In genomic region chr10:66923947-66924346, GRCm38 (mm10) we compare ENCODE assay signal across 19 mouse cellular contexts.
DNase-seq lines count a peak whose midpoint lies in the region; TF ChIP-seq lines count a peak whose summit lies in the region.
"Had no signal": no experiment of that assay in that cellular context is flagged by ENCODE, and none has a peak within 500 bp of the region (broad histone marks: within the 10 kb centered on the region; RNA-seq: fewer than 3 reads in every experiment).

No protein-coding gene starts in this region.

- TF ChIP-seq CTCF in testis, adult 2 months (IDR thresholded peaks at IDR 0.05; ENCODE audit: control insufficient read depth, insufficient read depth, insufficient replicate concordance, low read depth, low read length), result no peak
- no peak for TF ChIP-seq CTCF in MEL (IDR thresholded peaks at IDR 0.05 in 2 of 3, conservative IDR thresholded peaks at IDR 0.05 in 1 of 3; ENCODE audit: control insufficient read depth in 1 of 3, insufficient read depth in 1 of 3, low read depth in 2 of 3, low read length in 3 of 3, poor library complexity in 1 of 3, severe bottlenecking in 1 of 3)

- peaks cover 10% of the 10 kb centered on the region for H3K4me1 ChIP-seq in testis, adult 2 months (ENCODE audit: control insufficient read depth, insufficient read depth, low read length)
- H3K4me1 ChIP-seq in MEL (ENCODE audit: control insufficient read depth in 1 of 2, insufficient read depth in 2 of 2, low read length in 2 of 2), result peaks cover 0 to 21% of the 10 kb centered on the region in 2 experiments; a peak in 3 of 4 replicates

- no peak overlapping the region for H3K9ac ChIP-seq in MEL (ENCODE audit: control insufficient read depth, low read depth, low read length, poor library complexity, severe bottlenecking)

- no peaks in the 10 kb centered on the region for H3K27me3 ChIP-seq in testis, adult 2 months (ENCODE audit: control insufficient read depth, insufficient read depth, low read length)
- H3K27me3 ChIP-seq in MEL (ENCODE audit: control insufficient read depth in 1 of 2, insufficient read depth in 2 of 2, low read length in 2 of 2), result no peaks in the 10 kb centered on the region
- H3K27me3 ChIP-seq: CH12.LX, Patski had no signal

- TF ChIP-seq EP300 in MEL (IDR thresholded peaks at IDR 0.05; ENCODE audit: low read depth in 1 of 2, low read length in 2 of 2), result peak; percentile 52 to 64; a peak in 3 of 4 replicates

- no peak for TF ChIP-seq RAD21 in MEL (IDR thresholded peaks at IDR 0.05; ENCODE audit: low read depth, low read length)

- no peaks in the 10 kb centered on the region for H3K36me3 ChIP-seq in testis, adult 2 months (ENCODE audit: control insufficient read depth, insufficient read depth, low read length)
- H3K36me3 ChIP-seq in MEL (ENCODE audit: control insufficient read depth in 1 of 2, insufficient read depth in 2 of 2, low read length in 2 of 2), result peaks cover 0 to 2% of the 10 kb centered on the region in 2 experiments; a peak in 2 of 4 replicates
- H3K36me3 ChIP-seq: G1E had no signal

- no peak for DNase-seq in testis, postnatal 10 days (ENCODE audit: low spot score)
- no peak for DNase-seq in MEL (ENCODE audit: low read depth, low spot score)
- DNase-seq in adrenal gland, adult (ENCODE audit: inconsistent age in 2 of 2, low spot score in 1 of 2), result no peak
- DNase-seq: adrenal gland, adult 2 months; adrenal gland, adult 8-10 months; adrenal gland, postnatal 10 days; adrenal gland, postnatal 14 days; adrenal gland, postnatal 25 days; adrenal gland, postnatal 36 days; B cell, adult 2 months; cerebellum, adult 11 months; cerebellum, adult 11-12 months; cerebellum, adult 18-20 months; cerebellum, adult 2 months; cerebellum, adult 8-10 months had no signal

- TF ChIP-seq POLR2A in testis, adult 2 months (IDR thresholded peaks at IDR 0.05; ENCODE audit: control insufficient read depth, low read depth, low read length), result no peak
- TF ChIP-seq POLR2A in MEL (IDR thresholded peaks at IDR 0.05; ENCODE audit: control insufficient read depth in 1 of 2, insufficient read depth in 1 of 2, low read depth in 1 of 2, low read length in 2 of 2, poor library complexity in 1 of 2), result no peak

- peak overlapping the region; percentile 89; the same call in 1 of the 2 replicates for H3K4me3 ChIP-seq in testis, adult 2 months (ENCODE audit: control insufficient read depth, low read depth, low read length)
- H3K4me3 ChIP-seq in MEL (ENCODE audit: control insufficient read depth in 1 of 2, insufficient read depth in 1 of 2, low read depth in 2 of 2, low read length in 2 of 2), result no peak overlapping the region

- H3K9me3 ChIP-seq in MEL (replicated peaks; ENCODE audit: insufficient read depth, low read length), result no peaks in the 10 kb centered on the region
- H3K9me3 ChIP-seq: G1E had no signal

- H3K27ac ChIP-seq in testis, adult 2 months (ENCODE audit: control insufficient read depth, insufficient read depth, low read depth, low read length), result no peak overlapping the region
- no peak overlapping the region for H3K27ac ChIP-seq in MEL (ENCODE audit: control insufficient read depth, low read depth, low read length)

- no peaks in the 10 kb centered on the region for H3K79me2 ChIP-seq in MEL (ENCODE audit: control insufficient read depth, insufficient read depth, low read length, poor library complexity)

TF ChIP-seq in MEL, 35 proteins besides CTCF, POLR2A, EP300 and RAD21:
- TF ChIP-seq USF2 (IDR thresholded peaks at IDR 0.05; ENCODE audit: borderline replicate concordance in 1 of 2, insufficient read depth in 1 of 2, low read depth in 1 of 2, low read length in 2 of 2), result no peak
- TF ChIP-seq MAX (IDR thresholded peaks at IDR 0.05; ENCODE audit: low read length), result no peak
- TF ChIP-seq POLR2AphosphoS5 (IDR thresholded peaks at IDR 0.05; ENCODE audit: borderline replicate concordance, low read depth, low read length), result no peak
- TF ChIP-seq ETS1 (IDR thresholded peaks at IDR 0.05; ENCODE audit: low read depth, low read length), result no peak
- TF ChIP-seq MEF2A (IDR thresholded peaks at IDR 0.05; ENCODE audit: extremely low read depth, insufficient replicate concordance, low read depth, low read length, poor library complexity, severe bottlenecking), result no peak
- TF ChIP-seq CHD1 (IDR thresholded peaks at IDR 0.05; ENCODE audit: low read depth, low read length), result no peak
- peak; percentile 40; the same call in 1 of the 2 replicates for TF ChIP-seq TCF12 (IDR thresholded peaks at IDR 0.05; ENCODE audit: low read depth, low read length)
- TF ChIP-seq MYC (IDR thresholded peaks at IDR 0.05; ENCODE audit: low read depth, low read length), result no peak
- TF ChIP-seq RCOR1 (IDR thresholded peaks at IDR 0.05; ENCODE audit: low read depth, low read length), result no peak
- 0 out of 2 replicates have a peak, but pooled peaks have one; percentile 9 for TF ChIP-seq GATA1 (IDR thresholded peaks at IDR 0.05; ENCODE audit: low read depth, low read length)
- TF ChIP-seq TAL1 (IDR thresholded peaks at IDR 0.05; ENCODE audit: low read length), result peak; percentile 45
- TF ChIP-seq MAFK (IDR thresholded peaks at IDR 0.05; ENCODE audit: borderline replicate concordance, low read depth, low read length), result no peak
- no peak for TF ChIP-seq HCFC1 (IDR thresholded peaks at IDR 0.05; ENCODE audit: low read depth, low read length)
- no peak for TF ChIP-seq ZC3H11A (IDR thresholded peaks at IDR 0.05; ENCODE audit: low read depth, low read length)
